ENCODE assay signal across 9 mouse cellular contexts in genomic region chr10:53580137-53580536, GRCm38 (mm10). TPM values are rescaled to one million over a fixed set of nuclear protein-coding genes. Genes with fewer than 3 reads are reported as not detected.
DNase-seq lines count a peak whose midpoint lies in the region; ATAC-seq and TF ChIP-seq lines count a peak whose summit lies in the region.
"Had no signal": no experiment of that assay in that cellular context is flagged by ENCODE, and none has a peak within 500 bp of the region (broad histone marks: within the 10 kb centered on the region; RNA-seq: fewer than 3 reads in every experiment).

No protein-coding gene starts in this region.

- 0 out of 2 replicates have a peak, but pooled peaks cover 3% of the 10 kb centered on the region for H3K4me1 ChIP-seq in lung, postnatal 0 days (ENCODE audit: insufficient read depth, low read depth, low read length)
- peaks cover 16% of the 10 kb centered on the region for H3K4me1 ChIP-seq in forebrain, embryonic 10.5 days
- no peaks in the 10 kb centered on the region for H3K4me1 ChIP-seq in intestine, postnatal 0 days (replicated peaks; ENCODE audit: control insufficient read depth, insufficient read depth, low read length)
- peaks cover 10% of the 10 kb centered on the region; the same call in 1 of the 2 replicates for H3K4me1 ChIP-seq in midbrain, embryonic 12.5 days

- H3K27me3 ChIP-seq in lung, postnatal 0 days (replicated peaks; ENCODE audit: insufficient read depth, low read length): no peaks in the 10 kb centered on the region
- no peaks in the 10 kb centered on the region for H3K27me3 ChIP-seq in forebrain, embryonic 10.5 days (ENCODE audit: poor library complexity, severe bottlenecking)
- H3K27me3 ChIP-seq in intestine, postnatal 0 days (replicated peaks; ENCODE audit: control insufficient read depth, insufficient read depth, low read length): no peaks in the 10 kb centered on the region
- H3K27me3 ChIP-seq in midbrain, embryonic 12.5 days: no peaks in the 10 kb centered on the region
- H3K27me3 ChIP-seq: megakaryocyte, embryonic 14.5 days had no signal

- no peak overlapping the region for H3K9ac ChIP-seq in lung, postnatal 0 days (replicated peaks; ENCODE audit: low read depth)
- 0 out of 2 replicates have a peak overlapping the region, but pooled peaks have one; percentile 23 for H3K9ac ChIP-seq in intestine, postnatal 0 days (ENCODE audit: low read depth, low read length)
- no peak overlapping the region for H3K9ac ChIP-seq in midbrain, embryonic 12.5 days (replicated peaks)

- H3K4me2 ChIP-seq in lung, postnatal 0 days (replicated peaks; ENCODE audit: low read depth, low read length): peak overlapping the region; percentile 70
- peak overlapping the region; percentile 73 for H3K4me2 ChIP-seq in intestine, postnatal 0 days (replicated peaks; ENCODE audit: low read depth)
- H3K4me2 ChIP-seq in midbrain, embryonic 12.5 days (replicated peaks): peak overlapping the region; percentile 49

- intact Hi-C loops in gastrocnemius, postnatal 14 days (cut with DNase I; ENCODE audit: low total_unique reads): no loop called here

- DNase-seq in lung, postnatal 0 days (ENCODE audit: low spot score): peak; percentile 17
- DNase-seq in lung, postnatal 4 days: no peak
- DNase-seq in forebrain, embryonic 10.5 days (ENCODE audit: extremely low spot score, low spot score): peak; percentile 19
- DNase-seq in gastrocnemius, postnatal 14 days: no peak
- no peak for DNase-seq in spleen, postnatal 10 days (ENCODE audit: low spot score in 2 of 2)
- DNase-seq in frontal cortex, adult 2 months (ENCODE audit: extremely low spot score in 1 of 2, low spot score in 1 of 2): no peak

- no peaks in the 10 kb centered on the region for H3K36me3 ChIP-seq in lung, postnatal 0 days (ENCODE audit: insufficient read depth, low read length)
- no peaks in the 10 kb centered on the region for H3K36me3 ChIP-seq in forebrain, embryonic 10.5 days (replicated peaks)
- H3K36me3 ChIP-seq in intestine, postnatal 0 days (ENCODE audit: control insufficient read depth, insufficient read depth): no peaks in the 10 kb centered on the region
- H3K36me3 ChIP-seq in midbrain, embryonic 12.5 days: no peaks in the 10 kb centered on the region

- TF ChIP-seq EP300 in lung, postnatal 0 days (IDR thresholded peaks at IDR 0.05): no peak

- H3K4me3 ChIP-seq in lung, postnatal 0 days (ENCODE audit: low read depth, low read length): peak overlapping the region; percentile 39
- H3K4me3 ChIP-seq in forebrain, embryonic 10.5 days: peak overlapping the region; percentile 48
- H3K4me3 ChIP-seq in intestine, postnatal 0 days (ENCODE audit: low read depth, low read length): peak overlapping the region; percentile 35
- H3K4me3 ChIP-seq in midbrain, embryonic 12.5 days: peak overlapping the region; percentile 27
- H3K4me3 ChIP-seq: megakaryocyte, embryonic 14.5 days had no signal

- 38% methylated on average over 6 of the region's 7 CpGs for WGBS in lung, postnatal 0 days
- WGBS in forebrain, embryonic 10.5 days: 27% methylated on average over 7 of the region's 7 CpGs
- WGBS in intestine, postnatal 0 days: 33% methylated on average over 7 of the region's 7 CpGs
- WGBS in midbrain, embryonic 12.5 days: 35% methylated on average over 7 of the region's 7 CpGs

- ATAC-seq in lung, postnatal 0 days: peak; percentile 62
- peak; percentile 65; the same call in 1 of the 2 replicates for ATAC-seq in intestine, postnatal 0 days
- ATAC-seq in midbrain, embryonic 12.5 days (ENCODE audit: low FRiP score, low read depth): peak; percentile 68

- H3K9me3 ChIP-seq in lung, postnatal 0 days (ENCODE audit: low read length): no peaks in the 10 kb centered on the region
- no peaks in the 10 kb centered on the region for H3K9me3 ChIP-seq in forebrain, embryonic 10.5 days
- H3K9me3 ChIP-seq in intestine, postnatal 0 days (ENCODE audit: control insufficient read depth): no peaks in the 10 kb centered on the region
- H3K9me3 ChIP-seq in midbrain, embryonic 12.5 days: no peaks in the 10 kb centered on the region
- H3K9me3 ChIP-seq: megakaryocyte, embryonic 14.5 days had no signal

- no peak for TF ChIP-seq CTCF in lung, postnatal 0 days (IDR thresholded peaks at IDR 0.05)
- TF ChIP-seq CTCF in intestine, postnatal 0 days (IDR thresholded peaks at IDR 0.05; ENCODE audit: low read depth): no peak

- H3K27ac ChIP-seq in lung, postnatal 0 days (ENCODE audit: low read length): no peak overlapping the region
- peak overlapping the region; percentile 76 for H3K27ac ChIP-seq in forebrain, embryonic 10.5 days
- no peak overlapping the region for H3K27ac ChIP-seq in intestine, postnatal 0 days (ENCODE audit: low read depth, low read length)
- H3K27ac ChIP-seq in midbrain, embryonic 12.5 days (replicated peaks): no peak overlapping the region

RNA-seq across cellular contexts. Expression of gene Asf1a, which starts 16.4 kb away (rescaled TPM):
- 65.9 and 75.2 TPM in 2 replicates for polyA plus RNA-seq in lung, postnatal 0 days (2015; fragmentation: Nextera tagmentation; extraction: Ambion mirVana)
- polyA plus RNA-seq in forebrain, embryonic 10.5 days (2016; fragmentation: Nextera tagmentation; extraction: Ambion mirVana): 169 and 182 TPM in 2 replicates
- polyA plus RNA-seq in intestine, postnatal 0 days (2015; fragmentation: Nextera tagmentation; extraction: Ambion mirVana): 40.4 and 44.5 TPM in 2 replicates
- polyA plus RNA-seq in midbrain, embryonic 12.5 days (2016; fragmentation: Nextera tagmentation; extraction: Ambion mirVana): 164 and 166 TPM in 2 replicates
- 10 to 100 TPM; 18.6 to 21.2 TPM for total RNA-seq in gastrocnemius, postnatal 14 days (2021)
- polyA plus RNA-seq in frontal cortex, adult 2 months (2012; rRNA removed): 16.0 and 20.1 TPM in 2 replicates

RNA-seq across cellular contexts. Expression of gene Mcm9, which starts 50.1 kb away (rescaled TPM):
- polyA plus RNA-seq in lung, postnatal 0 days (2015; fragmentation: Nextera tagmentation; extraction: Ambion mirVana): 4.4 and 4.5 TPM in 2 replicates
- 11.7 and 13.4 TPM in 2 replicates for polyA plus RNA-seq in forebrain, embryonic 10.5 days (2016; fragmentation: Nextera tagmentation; extraction: Ambion mirVana)
- 3.5 and 3.6 TPM in 2 replicates for polyA plus RNA-seq in intestine, postnatal 0 days (2015; fragmentation: Nextera tagmentation; extraction: Ambion mirVana)
- polyA plus RNA-seq in midbrain, embryonic 12.5 days (2016; fragmentation: Nextera tagmentation; extraction: Ambion mirVana): 15.6 and 17.1 TPM in 2 replicates
- total RNA-seq in gastrocnemius, postnatal 14 days (2021): 1 to 10 TPM; 2.0 to 2.2 TPM
- 4.7 and 4.8 TPM in 2 replicates for polyA plus RNA-seq in frontal cortex, adult 2 months (2012; rRNA removed)

Comparison
In these comparisons a context has a peak if more than half of its experiments do, and no peak if none do; other contexts are left out.
1. DNase-seq: peak in lung, postnatal 0 days (single experiment) and forebrain, embryonic 10.5 days (single experiment); none in lung, postnatal 4 days (0 of 2), gastrocnemius, postnatal 14 days (single experiment), spleen, postnatal 10 days (0 of 2) and frontal cortex, adult 2 months (0 of 2).
2. Peak in every context shown above with its lines, with median percentiles within 50 percentile points of each other: ATAC-seq, H3K4me2 ChIP-seq and H3K4me3 ChIP-seq.